Mouse (Mus musculus): ENCODE results near the gene Nat9. TPM values are rescaled to one million over a fixed set of nuclear protein-coding genes. Genes with fewer than 3 reads are reported as not detected.
A peak's percentile ranks its signal among the peaks of the same experiment; 100 is the strongest.

Nat9 gene
- polyA plus RNA-seq (2014; fragmentation: Nextera tagmentation; extraction: Ambion mirVana) = 13.7 and 15.7 TPM in 2 replicates

GRCm38 (mm10) chr11:115187693-115188092 is at the start of gene Nat9:
TSS of gene Nat9 (minus strand) at chr11:115187859.
- peak within 1 kb of the TSS; percentile 55 for H3K4me3 ChIP-seq (ENCODE audit: low read depth, low read length)
- no peaks in the 10 kb centered on the region for H3K9me3 ChIP-seq (replicated peaks; ENCODE audit: control insufficient read depth, low read length)
- peak within 1 kb of the TSS; percentile 88 for H3K4me2 ChIP-seq
- ATAC-seq (replicated peaks; ENCODE audit: insufficient number of reproducible peaks, low FRiP score, low TSS enrichment) = no peak
- peaks cover 16% of the 10 kb centered on the region; the same call in 1 of the 2 replicates for H3K4me1 ChIP-seq (ENCODE audit: control insufficient read depth, insufficient read depth, low read length)
- H3K9ac ChIP-seq (ENCODE audit: low read depth, low read length) = peak within 1 kb of the TSS; percentile 69
- 8% methylated on average over 12 of the region's 12 CpGs for WGBS (ENCODE audit: insufficient replicate concordance)
- H3K27me3 ChIP-seq (ENCODE audit: control insufficient read depth, insufficient read depth, low read length) = no peaks in the 10 kb centered on the region; the same call in 1 of the 2 replicates
- H3K36me3 ChIP-seq (ENCODE audit: control insufficient read depth, insufficient read depth, low read length) = no peaks in the 10 kb centered on the region; the same call in 1 of the 2 replicates
- H3K27ac ChIP-seq (ENCODE audit: low read depth, low read length) = peak within 1 kb of the TSS; percentile 51; the same call in 1 of the 2 replicates

GRCm38 (mm10) chr11:115236570-115236969 is 48.9 kb upstream of the Nat9 start:
- H3K9me3 ChIP-seq (replicated peaks; ENCODE audit: control insufficient read depth, low read length) = no peaks in the 10 kb centered on the region
- no peaks in the 10 kb centered on the region for H3K36me3 ChIP-seq (ENCODE audit: control insufficient read depth, insufficient read depth, low read length)
- no peak overlapping the region for H3K9ac ChIP-seq (ENCODE audit: low read depth, low read length)
- 15% methylated on average over 5 of the region's 5 CpGs for WGBS (ENCODE audit: insufficient replicate concordance)
- peaks cover 36% of the 10 kb centered on the region for H3K4me1 ChIP-seq (ENCODE audit: control insufficient read depth, insufficient read depth, low read length)
- no peak overlapping the region for H3K4me2 ChIP-seq
- H3K27ac ChIP-seq (ENCODE audit: low read depth, low read length) = no peak overlapping the region
- no peaks in the 10 kb centered on the region; the same call in none of the 2 replicates for H3K27me3 ChIP-seq (ENCODE audit: control insufficient read depth, insufficient read depth, low read length)
- ATAC-seq (replicated peaks; ENCODE audit: insufficient number of reproducible peaks, low FRiP score, low TSS enrichment) = no peak
- no peak overlapping the region for H3K4me3 ChIP-seq (ENCODE audit: low read depth, low read length)

GRCm38 (mm10) chr11:115234320-115235044 is 46.8 kb upstream of the Nat9 start:
- no peak for ATAC-seq (replicated peaks; ENCODE audit: insufficient number of reproducible peaks, low FRiP score, low TSS enrichment)
- H3K27ac ChIP-seq (ENCODE audit: low read depth, low read length) = no peak overlapping the region
- WGBS (ENCODE audit: insufficient replicate concordance) = 57% methylated on average over 15 of the region's 15 CpGs
- H3K4me1 ChIP-seq (ENCODE audit: control insufficient read depth, insufficient read depth, low read length) = peaks cover 47% of the 10 kb centered on the region
- no peaks in the 10 kb centered on the region for H3K36me3 ChIP-seq (ENCODE audit: control insufficient read depth, insufficient read depth, low read length)
- H3K9ac ChIP-seq (ENCODE audit: low read depth, low read length) = no peak overlapping the region
- no peak overlapping the region for H3K4me3 ChIP-seq (ENCODE audit: low read depth, low read length)
- H3K4me2 ChIP-seq = no peak overlapping the region
- no peaks in the 10 kb centered on the region; the same call in none of the 2 replicates for H3K27me3 ChIP-seq (ENCODE audit: control insufficient read depth, insufficient read depth, low read length)
- H3K9me3 ChIP-seq (replicated peaks; ENCODE audit: control insufficient read depth, low read length) = no peaks in the 10 kb centered on the region

GRCm38 (mm10) chr11:115233526-115234290 is 46.0 kb upstream of the Nat9 start:
- Histone ChIP-seq H3K4me2 (no peak overlapping the region), H3K9me3 (replicated peaks; ENCODE audit: control insufficient read depth, low read length) (no peaks in the 10 kb centered on the region), H3K4me3 (ENCODE audit: low read depth, low read length) (no peak overlapping the region), H3K27me3 (ENCODE audit: control insufficient read depth, insufficient read depth, low read length) (no peaks in the 10 kb centered on the region; the same call in none of the 2 replicates), H3K9ac (ENCODE audit: low read depth, low read length) (no peak overlapping the region), H3K4me1 (ENCODE audit: control insufficient read depth, insufficient read depth, low read length) (peaks cover 53% of the 10 kb centered on the region), H3K27ac (ENCODE audit: low read depth, low read length) (no peak overlapping the region), H3K36me3 (ENCODE audit: control insufficient read depth, insufficient read depth, low read length) (no peaks in the 10 kb centered on the region)
- WGBS (ENCODE audit: insufficient replicate concordance) = 58% methylated on average over 20 of the region's 20 CpGs
- no peak for ATAC-seq (replicated peaks; ENCODE audit: insufficient number of reproducible peaks, low FRiP score, low TSS enrichment)

- WGBS (ENCODE audit: insufficient replicate concordance) = 76% methylated on average over 5 of the region's 5 CpGs
- no peak overlapping the region for H3K4me3 ChIP-seq (ENCODE audit: low read depth, low read length)
- no peaks in the 10 kb centered on the region for H3K9me3 ChIP-seq (replicated peaks; ENCODE audit: control insufficient read depth, low read length)
- peaks cover 61% of the 10 kb centered on the region for H3K4me1 ChIP-seq (ENCODE audit: control insufficient read depth, insufficient read depth, low read length)
- ATAC-seq (replicated peaks; ENCODE audit: insufficient number of reproducible peaks, low FRiP score, low TSS enrichment) = no peak
- no peak overlapping the region for H3K27ac ChIP-seq (ENCODE audit: low read depth, low read length)
- no peak overlapping the region for H3K4me2 ChIP-seq
- H3K36me3 ChIP-seq (ENCODE audit: control insufficient read depth, insufficient read depth, low read length) = no peaks in the 10 kb centered on the region
- no peak overlapping the region for H3K9ac ChIP-seq (ENCODE audit: low read depth, low read length)
- no peaks in the 10 kb centered on the region; the same call in none of the 2 replicates for H3K27me3 ChIP-seq (ENCODE audit: control insufficient read depth, insufficient read depth, low read length)
Observed at GRCm38 (mm10) chr11:115232889-115233288, 45.2 kb upstream of the Nat9 start.

GRCm38 (mm10) chr11:115231924-115232323 is 44.3 kb upstream of the Nat9 start:
- Histone ChIP-seq H3K9ac (ENCODE audit: low read depth, low read length) (no peak overlapping the region), H3K27me3 (ENCODE audit: control insufficient read depth, insufficient read depth, low read length) (no peaks in the 10 kb centered on the region; the same call in none of the 2 replicates), H3K36me3 (ENCODE audit: control insufficient read depth, insufficient read depth, low read length) (no peaks in the 10 kb centered on the region), H3K27ac (ENCODE audit: low read depth, low read length) (no peak overlapping the region), H3K4me1 (ENCODE audit: control insufficient read depth, insufficient read depth, low read length) (peaks cover 71% of the 10 kb centered on the region), H3K4me2 (no peak overlapping the region), H3K9me3 (replicated peaks; ENCODE audit: control insufficient read depth, low read length) (no peaks in the 10 kb centered on the region), H3K4me3 (ENCODE audit: low read depth, low read length) (no peak overlapping the region)
- no peak for ATAC-seq (replicated peaks; ENCODE audit: insufficient number of reproducible peaks, low FRiP score, low TSS enrichment)
- WGBS (ENCODE audit: insufficient replicate concordance) = 66% methylated on average over 9 of the region's 9 CpGs

GRCm38 (mm10) chr11:115231168-115231915 is 43.7 kb upstream of the Nat9 start:
- 40% methylated on average over 14 of the region's 14 CpGs for WGBS (ENCODE audit: insufficient replicate concordance)
- no peak for ATAC-seq (replicated peaks; ENCODE audit: insufficient number of reproducible peaks, low FRiP score, low TSS enrichment)
- H3K27ac ChIP-seq (ENCODE audit: low read depth, low read length) = 0 out of 2 replicates have a peak overlapping the region, but pooled peaks have one; percentile 15
- H3K4me3 ChIP-seq (ENCODE audit: low read depth, low read length) = no peak overlapping the region
- no peak overlapping the region for H3K4me2 ChIP-seq
- no peaks in the 10 kb centered on the region for H3K9me3 ChIP-seq (replicated peaks; ENCODE audit: control insufficient read depth, low read length)
- no peaks in the 10 kb centered on the region for H3K36me3 ChIP-seq (ENCODE audit: control insufficient read depth, insufficient read depth, low read length)
- H3K4me1 ChIP-seq (ENCODE audit: control insufficient read depth, insufficient read depth, low read length) = peaks cover 72% of the 10 kb centered on the region
- 0 out of 2 replicates have a peak overlapping the region, but pooled peaks have one; percentile 28 for H3K9ac ChIP-seq (ENCODE audit: low read depth, low read length)
- no peaks in the 10 kb centered on the region; the same call in none of the 2 replicates for H3K27me3 ChIP-seq (ENCODE audit: control insufficient read depth, insufficient read depth, low read length)
